Mouse (Mus musculus): Measurements from ENCODE around the gene Pdia5. TPM values are rescaled to one million over a fixed set of nuclear protein-coding genes. Genes with fewer than 3 reads are reported as not detected.
A peak's percentile ranks its signal among the peaks of the same experiment; 100 is the strongest.

The Pdia5 gene
- polyA plus RNA-seq, 1 experiment from 2014 or later: 35.2 TPM

DNA sequence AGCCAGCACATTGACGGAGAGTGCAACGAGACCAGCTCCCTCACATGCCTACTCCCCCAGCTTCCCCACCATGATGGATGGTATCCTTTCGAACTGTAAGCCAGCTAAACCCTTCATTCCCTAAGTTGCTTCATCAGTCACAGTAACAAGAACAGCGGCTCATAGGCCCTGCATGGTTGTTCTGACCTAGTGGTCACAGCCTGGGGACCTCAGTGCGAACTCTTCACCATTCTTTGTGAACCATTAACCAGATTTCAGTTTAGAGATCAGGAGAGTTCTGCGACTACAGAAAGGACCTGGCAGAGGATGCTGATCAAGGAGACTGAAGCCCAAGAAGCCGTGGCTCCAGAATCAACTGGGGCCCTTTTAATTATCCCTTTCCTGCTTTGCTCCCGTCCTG lies 13.6 kb upstream of the Pdia5 start:
- H3K9me3 ChIP-seq (ENCODE audit: control insufficient read depth, low read length): no peaks in the 10 kb centered on the region
- no peak overlapping the region for H3K9ac ChIP-seq (ENCODE audit: low read length)
- no peaks in the 10 kb centered on the region for H3K4me1 ChIP-seq (replicated peaks; ENCODE audit: control insufficient read depth, insufficient read depth)
- H3K36me3 ChIP-seq (ENCODE audit: control insufficient read depth, insufficient read depth, low read length): no peaks in the 10 kb centered on the region
- no peak overlapping the region for H3K4me2 ChIP-seq (replicated peaks; ENCODE audit: low read depth)
- whole genome bisulfite sequencing: 85% methylated on average over 8 of the region's 8 CpGs
- H3K27me3 ChIP-seq (ENCODE audit: control insufficient read depth, insufficient read depth, low read length): no peaks in the 10 kb centered on the region
- DNase-seq (ENCODE audit: low spot score): no peak
- H3K4me3 ChIP-seq (ENCODE audit: low read depth, low read length): no peak overlapping the region
- no peak for ATAC-seq (ENCODE audit: low FRiP score, low TSS enrichment)
- no peak overlapping the region for H3K27ac ChIP-seq (replicated peaks)
- no peak for TF ChIP-seq EP300 (optimal IDR thresholded peaks at IDR 0.05)
- no peak for TF ChIP-seq CTCF (IDR thresholded peaks at IDR 0.05; ENCODE audit: low read depth)

- no peak overlapping the region for H3K4me3 ChIP-seq (ENCODE audit: low read depth, low read length)
- no peaks in the 10 kb centered on the region for H3K36me3 ChIP-seq (ENCODE audit: control insufficient read depth, insufficient read depth, low read length)
- H3K9me3 ChIP-seq (ENCODE audit: control insufficient read depth, low read length): no peaks in the 10 kb centered on the region
- no peak overlapping the region for H3K27ac ChIP-seq (replicated peaks)
- no peak overlapping the region for H3K4me2 ChIP-seq (replicated peaks; ENCODE audit: low read depth)
- WGBS: 87% methylated on average over 11 of the region's 11 CpGs
- ATAC-seq (ENCODE audit: low FRiP score, low TSS enrichment): no peak
- DNase-seq (ENCODE audit: low spot score): no peak
- H3K4me1 ChIP-seq (replicated peaks; ENCODE audit: control insufficient read depth, insufficient read depth): no peaks in the 10 kb centered on the region
- TF ChIP-seq EP300 (optimal IDR thresholded peaks at IDR 0.05): no peak
- no peak for TF ChIP-seq CTCF (IDR thresholded peaks at IDR 0.05; ENCODE audit: low read depth)
- H3K9ac ChIP-seq (ENCODE audit: low read length): no peak overlapping the region
- H3K27me3 ChIP-seq (ENCODE audit: control insufficient read depth, insufficient read depth, low read length): no peaks in the 10 kb centered on the region
These were observed 11.8 kb upstream of the Pdia5 start for GRCm38 (mm10) chr16:35502456-35502855.

GRCm38 (mm10) chr16:35501106-35501760 lies 10.6 kb upstream of the Pdia5 start:
- Histone ChIP-seq H3K9me3 (ENCODE audit: control insufficient read depth, low read length) (no peaks in the 10 kb centered on the region), H3K4me1 (replicated peaks; ENCODE audit: control insufficient read depth, insufficient read depth) (no peaks in the 10 kb centered on the region), H3K36me3 (ENCODE audit: control insufficient read depth, insufficient read depth, low read length) (no peaks in the 10 kb centered on the region), H3K9ac (ENCODE audit: low read length) (no peak overlapping the region), H3K27me3 (ENCODE audit: control insufficient read depth, insufficient read depth, low read length) (no peaks in the 10 kb centered on the region), H3K4me2 (replicated peaks; ENCODE audit: low read depth) (no peak overlapping the region), H3K27ac (replicated peaks) (no peak overlapping the region), H3K4me3 (ENCODE audit: low read depth, low read length) (no peak overlapping the region)
- TF ChIP-seq CTCF (IDR thresholded peaks at IDR 0.05; ENCODE audit: low read depth): no peak
- no peak for TF ChIP-seq EP300 (optimal IDR thresholded peaks at IDR 0.05)
- WGBS: 60% methylated on average over 4 of the region's 4 CpGs
- no peak for ATAC-seq (ENCODE audit: low FRiP score, low TSS enrichment)
- no peak for DNase-seq (ENCODE audit: low spot score)

GRCm38 (mm10) chr16:35500342-35500741 lies 9.7 kb upstream of the Pdia5 start:
- Histone ChIP-seq H3K36me3 (ENCODE audit: control insufficient read depth, insufficient read depth, low read length) (no peaks in the 10 kb centered on the region), H3K27ac (replicated peaks) (no peak overlapping the region), H3K4me3 (ENCODE audit: low read depth, low read length) (no peak overlapping the region), H3K9me3 (ENCODE audit: control insufficient read depth, low read length) (no peaks in the 10 kb centered on the region), H3K27me3 (ENCODE audit: control insufficient read depth, insufficient read depth, low read length) (no peaks in the 10 kb centered on the region), H3K4me1 (replicated peaks; ENCODE audit: control insufficient read depth, insufficient read depth) (no peaks in the 10 kb centered on the region), H3K4me2 (replicated peaks; ENCODE audit: low read depth) (no peak overlapping the region), H3K9ac (ENCODE audit: low read length) (no peak overlapping the region)
- TF ChIP-seq EP300 (optimal IDR thresholded peaks at IDR 0.05): no peak
- TF ChIP-seq CTCF (IDR thresholded peaks at IDR 0.05; ENCODE audit: low read depth): peak; percentile 16; the same call in 1 of the 2 replicates
- ATAC-seq (ENCODE audit: low FRiP score, low TSS enrichment) (no peak), DNase-seq (ENCODE audit: low spot score) (no peak)
- WGBS: 92% methylated on average over 3 of the region's 3 CpGs

- Histone ChIP-seq H3K27me3 (ENCODE audit: control insufficient read depth, insufficient read depth, low read length) (no peaks in the 10 kb centered on the region), H3K4me3 (ENCODE audit: low read depth, low read length) (peak overlapping the region; percentile 66), H3K4me1 (replicated peaks; ENCODE audit: control insufficient read depth, insufficient read depth) (no peaks in the 10 kb centered on the region), H3K36me3 (ENCODE audit: control insufficient read depth, insufficient read depth, low read length) (no peaks in the 10 kb centered on the region), H3K27ac (replicated peaks) (no peak overlapping the region), H3K9me3 (ENCODE audit: control insufficient read depth, low read length) (no peaks in the 10 kb centered on the region), H3K9ac (ENCODE audit: low read length) (peak overlapping the region; percentile 65), H3K4me2 (replicated peaks; ENCODE audit: low read depth) (peak overlapping the region; percentile 92)
- ATAC-seq (ENCODE audit: low FRiP score, low TSS enrichment) (0 out of 2 replicates have a peak, but pooled peaks have one; percentile 13), DNase-seq (ENCODE audit: low spot score) (no peak)
- WGBS: 4% methylated on average over 10 of the region's 10 CpGs
- TF ChIP-seq EP300 (optimal IDR thresholded peaks at IDR 0.05) (no peak), CTCF (IDR thresholded peaks at IDR 0.05; ENCODE audit: low read depth) (no peak)
These were observed 880 bp downstream of the Pdia5 start for GRCm38 (mm10) chr16:35489793-35490192.

GRCm38 (mm10) chr16:35489066-35489718 lies 1.5 kb downstream of the Pdia5 start:
- H3K4me1 ChIP-seq (replicated peaks; ENCODE audit: control insufficient read depth, insufficient read depth): no peaks in the 10 kb centered on the region
- H3K27ac ChIP-seq (replicated peaks): no peak overlapping the region
- H3K4me3 ChIP-seq (ENCODE audit: low read depth, low read length): peak overlapping the region; percentile 66; the same call in 1 of the 2 replicates
- H3K4me2 ChIP-seq (replicated peaks; ENCODE audit: low read depth): peak overlapping the region; percentile 92; the same call in 1 of the 2 replicates
- no peaks in the 10 kb centered on the region for H3K27me3 ChIP-seq (ENCODE audit: control insufficient read depth, insufficient read depth, low read length)
- WGBS: 38% methylated on average over 10 of the region's 10 CpGs
- H3K9me3 ChIP-seq (ENCODE audit: control insufficient read depth, low read length): no peaks in the 10 kb centered on the region
- TF ChIP-seq EP300 (optimal IDR thresholded peaks at IDR 0.05) (no peak), CTCF (IDR thresholded peaks at IDR 0.05; ENCODE audit: low read depth) (no peak)
- H3K36me3 ChIP-seq (ENCODE audit: control insufficient read depth, insufficient read depth, low read length): no peaks in the 10 kb centered on the region
- no peak overlapping the region for H3K9ac ChIP-seq (ENCODE audit: low read length)
- ATAC-seq (ENCODE audit: low FRiP score, low TSS enrichment): peak; percentile 15; the same call in 1 of the 2 replicates
- DNase-seq (ENCODE audit: low spot score): peak; percentile 22
